Mouse (Mus musculus) ES-E14 (cell line): ENCODE measurements around the gene Lfng.

Experiments
- HCFC1 ChIP-seq: IDR thresholded peaks from 2 replicates; pipeline ENCODE4 v1.6.1; 2012; ENCODE audit warnings: low read length, inconsistent platforms, borderline replicate concordance; ENCODE audit not compliant: insufficient read depth
- ZNF384 ChIP-seq: IDR thresholded peaks from 2 replicates; pipeline ENCODE4 v1.6.1; 2012; ENCODE audit warnings: low read depth, low read length, inconsistent platforms

DNA sequence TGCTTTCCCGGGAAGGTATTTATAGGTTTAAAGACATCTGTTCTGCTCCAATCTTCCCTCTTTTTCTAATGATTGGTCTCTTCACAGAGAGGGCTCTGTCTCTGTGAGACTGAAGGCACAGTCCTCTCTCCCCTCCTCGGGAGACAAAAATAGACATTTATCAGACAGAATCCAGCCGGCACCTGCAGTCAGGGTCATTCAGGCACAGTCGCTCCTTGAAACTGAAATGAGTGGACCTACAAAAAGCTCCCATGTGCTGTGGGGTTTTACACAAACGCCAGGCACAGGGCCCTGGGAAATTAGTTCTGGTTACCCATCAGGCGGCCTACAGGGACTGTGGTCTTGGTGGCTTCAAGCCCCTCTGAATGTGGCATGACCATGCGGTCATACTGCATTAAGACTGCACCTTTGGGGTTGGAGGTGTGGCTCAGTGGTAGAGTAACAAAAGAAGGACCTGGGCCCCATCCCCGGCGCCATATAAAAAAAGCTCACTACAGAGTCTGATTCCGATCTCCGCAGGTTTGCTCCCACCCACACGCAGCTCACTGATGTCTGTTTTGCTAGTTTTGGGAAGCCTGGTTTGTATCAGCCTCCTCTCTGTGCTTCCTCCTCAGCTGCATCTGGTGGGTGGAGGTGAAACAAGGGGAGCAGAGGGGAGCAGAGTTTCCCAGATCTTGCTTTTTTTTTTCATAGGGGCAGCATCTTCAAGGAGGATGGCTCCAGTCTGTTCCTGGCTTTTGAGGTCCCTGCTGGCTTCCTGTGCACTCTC lies 54.9 kb downstream of the Lfng start:
- TF ChIP-seq HCFC1 (no peak), ZNF384 (no peak)
